Mouse (Mus musculus): ENCODE measurements around the gene Stx2. TPM values are rescaled to one million over a fixed set of nuclear protein-coding genes. Genes with fewer than 3 reads are reported as not detected.

Gene Stx2
- polyA plus RNA-seq (2015; fragmentation: Nextera tagmentation; extraction: Ambion mirVana): 16.1 and 17.5 TPM in 2 replicates

GRCm38 (mm10) chr5:129008412-129008826 is at the start of gene Stx2:
Gene Stx2 (minus strand): TSS chr5:129008574.
- peak; percentile 91 for ATAC-seq
- Histone ChIP-seq H3K27me3 (replicated peaks; ENCODE audit: control insufficient read depth, insufficient read depth, low read length) (no peaks in the 10 kb centered on the region), H3K9me3 (ENCODE audit: control insufficient read depth, low read length) (no peaks in the 10 kb centered on the region), H3K9ac (ENCODE audit: low read depth, low read length) (peak within 1 kb of the TSS; percentile 82), H3K4me1 (ENCODE audit: control insufficient read depth, insufficient read depth, low read depth, low read length) (peaks cover 15% of the 10 kb centered on the region), H3K4me3 (ENCODE audit: low read length) (peak within 1 kb of the TSS; percentile 68), H3K27ac (ENCODE audit: low read depth, low read length) (peak within 1 kb of the TSS; percentile 64), H3K36me3 (ENCODE audit: control insufficient read depth, insufficient read depth, low read length) (no peaks in the 10 kb centered on the region; the same call in 1 of the 2 replicates), H3K4me2 (ENCODE audit: low read length) (peak within 1 kb of the TSS; percentile 87)
- under 1% methylated on average over 39 of the region's 39 CpGs for WGBS

- 88% methylated on average over 9 of the region's 9 CpGs for WGBS
- H3K4me2 ChIP-seq (ENCODE audit: low read length): no peak overlapping the region
- peaks cover 7% of the 10 kb centered on the region; the same call in 1 of the 2 replicates for H3K4me1 ChIP-seq (ENCODE audit: control insufficient read depth, insufficient read depth, low read depth, low read length)
- ATAC-seq: no peak
- no peaks in the 10 kb centered on the region for H3K36me3 ChIP-seq (ENCODE audit: control insufficient read depth, insufficient read depth, low read length)
- no peak overlapping the region for H3K27ac ChIP-seq (ENCODE audit: low read depth, low read length)
- no peak overlapping the region for H3K9ac ChIP-seq (ENCODE audit: low read depth, low read length)
- H3K4me3 ChIP-seq (ENCODE audit: low read length): no peak overlapping the region
- H3K27me3 ChIP-seq (replicated peaks; ENCODE audit: control insufficient read depth, insufficient read depth, low read length): no peaks in the 10 kb centered on the region
- H3K9me3 ChIP-seq (ENCODE audit: control insufficient read depth, low read length): no peaks in the 10 kb centered on the region
Measured at GRCm38 (mm10) chr5:129054675-129055284, 46.4 kb upstream of the Stx2 start.

- Histone ChIP-seq H3K36me3 (ENCODE audit: control insufficient read depth, insufficient read depth, low read length) (no peaks in the 10 kb centered on the region), H3K4me3 (ENCODE audit: low read length) (no peak overlapping the region), H3K9me3 (ENCODE audit: control insufficient read depth, low read length) (no peaks in the 10 kb centered on the region), H3K27me3 (replicated peaks; ENCODE audit: control insufficient read depth, insufficient read depth, low read length) (no peaks in the 10 kb centered on the region), H3K4me2 (ENCODE audit: low read length) (peak overlapping the region; percentile 31), H3K27ac (ENCODE audit: low read depth, low read length) (peak overlapping the region; percentile 26), H3K4me1 (ENCODE audit: control insufficient read depth, insufficient read depth, low read depth, low read length) (peaks cover 7% of the 10 kb centered on the region; the same call in 1 of the 2 replicates), H3K9ac (ENCODE audit: low read depth, low read length) (no peak overlapping the region; the same call in 1 of the 2 replicates)
- ATAC-seq: peak; percentile 87
- WGBS: 10% methylated on average over 20 of the region's 20 CpGs
Measured at GRCm38 (mm10) chr5:129052636-129053355, 44.4 kb upstream of the Stx2 start.

- Histone ChIP-seq H3K9me3 (ENCODE audit: control insufficient read depth, low read length) (no peaks in the 10 kb centered on the region), H3K4me3 (ENCODE audit: low read length) (no peak overlapping the region), H3K36me3 (ENCODE audit: control insufficient read depth, insufficient read depth, low read length) (no peaks in the 10 kb centered on the region), H3K27me3 (replicated peaks; ENCODE audit: control insufficient read depth, insufficient read depth, low read length) (no peaks in the 10 kb centered on the region), H3K4me1 (ENCODE audit: control insufficient read depth, insufficient read depth, low read depth, low read length) (peaks cover 7% of the 10 kb centered on the region; the same call in 1 of the 2 replicates), H3K4me2 (ENCODE audit: low read length) (no peak overlapping the region), H3K9ac (ENCODE audit: low read depth, low read length) (no peak overlapping the region), H3K27ac (ENCODE audit: low read depth, low read length) (no peak overlapping the region)
- 83% methylated on average over 3 of the region's 3 CpGs for WGBS
- ATAC-seq: no peak
Measured at GRCm38 (mm10) chr5:129051910-129052309, 43.5 kb upstream of the Stx2 start.

GRCm38 (mm10) chr5:129049372-129049771 is 41.0 kb upstream of the Stx2 start:
- H3K4me2 ChIP-seq (ENCODE audit: low read length): no peak overlapping the region
- H3K36me3 ChIP-seq (ENCODE audit: control insufficient read depth, insufficient read depth, low read length): no peaks in the 10 kb centered on the region
- H3K27me3 ChIP-seq (replicated peaks; ENCODE audit: control insufficient read depth, insufficient read depth, low read length): no peaks in the 10 kb centered on the region
- WGBS: 43% methylated on average over 9 of the region's 9 CpGs
- no peaks in the 10 kb centered on the region for H3K9me3 ChIP-seq (ENCODE audit: control insufficient read depth, low read length)
- H3K4me1 ChIP-seq (ENCODE audit: control insufficient read depth, insufficient read depth, low read depth, low read length): peaks cover 16% of the 10 kb centered on the region
- no peak overlapping the region for H3K27ac ChIP-seq (ENCODE audit: low read depth, low read length)
- H3K9ac ChIP-seq (ENCODE audit: low read depth, low read length): no peak overlapping the region
- no peak overlapping the region for H3K4me3 ChIP-seq (ENCODE audit: low read length)
- ATAC-seq: no peak

- ATAC-seq: 0 out of 2 replicates have a peak, but pooled peaks have one; percentile 50
- H3K4me1 ChIP-seq (ENCODE audit: control insufficient read depth, insufficient read depth, low read depth, low read length): peaks cover 9% of the 10 kb centered on the region
- H3K4me2 ChIP-seq (ENCODE audit: low read length): peak overlapping the region; percentile 21
- no peak overlapping the region for H3K4me3 ChIP-seq (ENCODE audit: low read length)
- H3K36me3 ChIP-seq (ENCODE audit: control insufficient read depth, insufficient read depth, low read length): no peaks in the 10 kb centered on the region
- peak overlapping the region; percentile 35; the same call in 1 of the 2 replicates for H3K9ac ChIP-seq (ENCODE audit: low read depth, low read length)
- H3K9me3 ChIP-seq (ENCODE audit: control insufficient read depth, low read length): no peaks in the 10 kb centered on the region
- 28% methylated on average over 26 of the region's 26 CpGs for WGBS
- peak overlapping the region; percentile 63 for H3K27ac ChIP-seq (ENCODE audit: low read depth, low read length)
- no peaks in the 10 kb centered on the region for H3K27me3 ChIP-seq (replicated peaks; ENCODE audit: control insufficient read depth, insufficient read depth, low read length)
Measured at GRCm38 (mm10) chr5:129045641-129046580, 37.5 kb upstream of the Stx2 start.

GRCm38 (mm10) chr5:129037739-129038138 is 29.4 kb upstream of the Stx2 start:
- Histone ChIP-seq H3K27ac (ENCODE audit: low read depth, low read length) (no peak overlapping the region), H3K9me3 (ENCODE audit: control insufficient read depth, low read length) (no peaks in the 10 kb centered on the region), H3K4me3 (ENCODE audit: low read length) (no peak overlapping the region), H3K36me3 (ENCODE audit: control insufficient read depth, insufficient read depth, low read length) (no peaks in the 10 kb centered on the region), H3K4me2 (ENCODE audit: low read length) (no peak overlapping the region), H3K9ac (ENCODE audit: low read depth, low read length) (no peak overlapping the region), H3K27me3 (replicated peaks; ENCODE audit: control insufficient read depth, insufficient read depth, low read length) (no peaks in the 10 kb centered on the region), H3K4me1 (ENCODE audit: control insufficient read depth, insufficient read depth, low read depth, low read length) (no peaks in the 10 kb centered on the region)
- ATAC-seq: no peak
- WGBS: 83% methylated on average over 7 of the region's 7 CpGs

- no peak overlapping the region for H3K9ac ChIP-seq (ENCODE audit: low read depth, low read length)
- no peak overlapping the region for H3K27ac ChIP-seq (ENCODE audit: low read depth, low read length)
- H3K9me3 ChIP-seq (ENCODE audit: control insufficient read depth, low read length): no peaks in the 10 kb centered on the region
- H3K4me3 ChIP-seq (ENCODE audit: low read length): no peak overlapping the region
- no peaks in the 10 kb centered on the region for H3K27me3 ChIP-seq (replicated peaks; ENCODE audit: control insufficient read depth, insufficient read depth, low read length)
- 89% methylated on average over 5 of the region's 5 CpGs for WGBS
- H3K4me1 ChIP-seq (ENCODE audit: control insufficient read depth, insufficient read depth, low read depth, low read length): no peaks in the 10 kb centered on the region
- H3K4me2 ChIP-seq (ENCODE audit: low read length): no peak overlapping the region
- no peaks in the 10 kb centered on the region for H3K36me3 ChIP-seq (ENCODE audit: control insufficient read depth, insufficient read depth, low read length)
- ATAC-seq: no peak
Measured at GRCm38 (mm10) chr5:129036678-129037077, 28.3 kb upstream of the Stx2 start.

All from hindbrain, embryonic 16.5 days (tissue).